Mouse (Mus musculus): Measurements from ENCODE around the gene Megf11. TPM values are rescaled to one million over a fixed set of nuclear protein-coding genes. Genes with fewer than 3 reads are reported as not detected.

Megf11 gene
- total and polyA plus RNA-seq, 3 experiments = 0.08 to 0.93 TPM; not detected in 1

DNA sequence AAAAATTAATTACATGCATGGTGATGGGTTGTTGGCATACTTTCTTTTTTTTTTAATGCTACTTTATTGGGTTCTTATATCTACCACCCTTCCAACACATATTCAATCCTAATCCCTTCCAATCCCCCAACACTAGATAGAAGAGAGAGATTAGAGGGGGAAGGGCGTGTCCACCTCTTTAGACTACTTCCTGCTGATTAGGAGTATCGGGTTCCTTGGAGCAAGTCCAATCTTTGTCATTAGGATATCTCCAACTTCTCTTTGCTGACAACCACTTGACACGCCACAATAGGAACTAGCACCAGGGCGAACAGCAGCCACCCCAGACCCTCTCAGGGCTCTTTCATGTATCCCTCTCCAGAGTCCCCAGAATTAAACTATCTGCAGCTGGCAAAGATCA is 266.3 kb downstream of the Megf11 start (continued):
- TF ChIP-seq EP300 (IDR thresholded peaks at IDR 0.05; ENCODE audit: low read depth in 1 of 2, low read length in 2 of 2) (peak; percentile 59 to 72), MAX (IDR thresholded peaks at IDR 0.05; ENCODE audit: low read length) (no peak), CTCF (IDR thresholded peaks at IDR 0.05 in 2 of 3, conservative IDR thresholded peaks at IDR 0.05 in 1 of 3; ENCODE audit: control insufficient read depth in 1 of 3, insufficient read depth in 1 of 3, low read depth in 2 of 3, low read length in 3 of 3, poor library complexity in 1 of 3, severe bottlenecking in 1 of 3) (no peak), E2F4 (IDR thresholded peaks at IDR 0.05; ENCODE audit: borderline replicate concordance, low read depth, low read length) (no peak), USF2 (IDR thresholded peaks at IDR 0.05; ENCODE audit: borderline replicate concordance in 1 of 2, insufficient read depth in 1 of 2, low read depth in 1 of 2, low read length in 2 of 2) (no peak), BHLHE40 (IDR thresholded peaks at IDR 0.05; ENCODE audit: borderline replicate concordance, low read depth, low read length) (no peak), NRF1 (IDR thresholded peaks at IDR 0.05; ENCODE audit: insufficient read depth, low read depth, low read length, poor library complexity, severe bottlenecking) (no peak), RCOR1 (IDR thresholded peaks at IDR 0.05; ENCODE audit: low read depth, low read length) (peak; percentile 73; the same call in 1 of the 2 replicates), MEF2A (IDR thresholded peaks at IDR 0.05; ENCODE audit: extremely low read depth, insufficient replicate concordance, low read depth, low read length, poor library complexity, severe bottlenecking) (no peak), MYB (IDR thresholded peaks at IDR 0.05; ENCODE audit: low read depth, low read length) (no peak), MAFK (IDR thresholded peaks at IDR 0.05; ENCODE audit: borderline replicate concordance, low read depth, low read length) (no peak), GABPA (IDR thresholded peaks at IDR 0.05; ENCODE audit: low read depth, low read length) (no peak)

DNA sequence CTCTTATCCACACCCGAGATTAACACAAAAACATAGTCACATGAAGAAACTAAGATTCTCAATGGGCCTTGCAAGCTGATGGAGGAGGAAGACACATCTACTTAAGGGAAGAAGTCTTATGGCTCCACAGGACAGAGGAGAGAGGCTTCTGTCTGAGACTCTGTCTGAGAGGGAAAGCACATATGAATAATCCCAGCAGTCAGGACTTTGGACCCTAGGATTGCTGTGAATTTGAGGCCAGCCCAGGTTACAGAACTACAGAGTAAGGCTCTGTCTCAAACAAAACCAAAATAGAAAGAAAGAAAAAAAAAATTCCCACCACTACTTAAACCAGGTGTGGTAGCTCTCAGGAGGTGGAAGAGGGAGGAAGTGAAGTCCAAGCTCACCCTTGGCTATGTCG is 266.7 kb downstream of the Megf11 start:
- H3K4me1 ChIP-seq (ENCODE audit: control insufficient read depth in 1 of 2, insufficient read depth in 2 of 2, low read length in 2 of 2) = peaks cover 10 to 27% of the 10 kb centered on the region in 2 experiments
- H3K79me2 ChIP-seq (ENCODE audit: control insufficient read depth, insufficient read depth, low read length, poor library complexity) = no peaks in the 10 kb centered on the region
- 0 out of 2 replicates have a peak, but pooled peaks have one; percentile 15 for TF ChIP-seq NELFE (IDR thresholded peaks at IDR 0.05; ENCODE audit: low read depth, low read length)
- no peak for TF ChIP-seq USF1 (IDR thresholded peaks at IDR 0.05; ENCODE audit: low read depth, low read length)
- 0 out of 2 replicates have a peak, but pooled peaks have one; percentile 27 for TF ChIP-seq SIN3A (IDR thresholded peaks at IDR 0.05; ENCODE audit: low read length)
- H3K27ac ChIP-seq (ENCODE audit: control insufficient read depth, low read depth, low read length) = peak overlapping the region; percentile 27; the same call in 1 of the 2 replicates
- H3K9ac ChIP-seq (ENCODE audit: control insufficient read depth, low read depth, low read length, poor library complexity, severe bottlenecking) = no peak overlapping the region
- peaks cover 0 to 19% of the 10 kb centered on the region in 2 experiments; a peak in 2 of 4 replicates for H3K36me3 ChIP-seq (ENCODE audit: control insufficient read depth in 1 of 2, insufficient read depth in 2 of 2, low read length in 2 of 2)
- no peaks in the 10 kb centered on the region for H3K27me3 ChIP-seq (ENCODE audit: control insufficient read depth in 1 of 2, insufficient read depth in 2 of 2, low read length in 2 of 2)
- no peaks in the 10 kb centered on the region for H3K9me3 ChIP-seq (replicated peaks; ENCODE audit: insufficient read depth, low read length)
- DNase-seq (ENCODE audit: low read depth, low spot score) = no peak
- H3K4me3 ChIP-seq (ENCODE audit: control insufficient read depth in 1 of 2, insufficient read depth in 1 of 2, low read depth in 2 of 2, low read length in 2 of 2) = no peak overlapping the region; a peak in 1 of 4 replicates

DNA sequence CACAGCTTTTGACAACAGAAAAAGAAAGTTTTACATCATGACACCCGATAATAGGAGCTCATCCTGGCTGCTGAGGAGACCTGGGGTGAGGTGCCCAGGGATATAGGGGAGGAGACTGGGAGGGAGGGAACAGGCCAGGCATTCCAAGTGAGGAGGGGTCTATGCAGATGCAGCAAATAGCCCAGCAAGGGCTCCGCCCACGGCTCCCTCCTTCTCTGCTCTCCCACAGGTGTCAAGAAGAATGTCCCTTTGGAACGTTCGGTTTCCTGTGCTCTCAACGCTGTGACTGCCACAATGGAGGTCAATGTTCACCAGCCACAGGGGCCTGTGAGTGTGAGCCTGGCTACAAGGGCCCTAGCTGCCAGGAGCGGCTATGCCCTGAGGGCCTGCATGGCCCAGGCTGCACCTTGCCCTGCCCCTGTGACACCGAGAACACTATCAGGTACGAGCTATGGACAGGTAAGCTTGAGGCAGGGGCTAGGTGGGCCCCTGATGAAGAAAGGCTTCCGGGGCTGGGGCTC is 267.5 kb downstream of the Megf11 start:
- Histone ChIP-seq H3K4me1 (ENCODE audit: control insufficient read depth in 1 of 2, insufficient read depth in 2 of 2, low read length in 2 of 2) (peaks cover 10 to 27% of the 10 kb centered on the region in 2 experiments), H3K27ac (ENCODE audit: control insufficient read depth, low read depth, low read length) (no peak overlapping the region), H3K27me3 (ENCODE audit: control insufficient read depth in 1 of 2, insufficient read depth in 2 of 2, low read length in 2 of 2) (no peaks in the 10 kb centered on the region), H3K9me3 (replicated peaks; ENCODE audit: insufficient read depth, low read length) (no peaks in the 10 kb centered on the region), H3K36me3 (ENCODE audit: control insufficient read depth in 1 of 2, insufficient read depth in 2 of 2, low read length in 2 of 2) (peaks cover 0 to 19% of the 10 kb centered on the region in 2 experiments; a peak in 2 of 4 replicates), H3K4me3 (ENCODE audit: control insufficient read depth in 1 of 2, insufficient read depth in 1 of 2, low read depth in 2 of 2, low read length in 2 of 2) (no peak overlapping the region), H3K79me2 (ENCODE audit: control insufficient read depth, insufficient read depth, low read length, poor library complexity) (no peaks in the 10 kb centered on the region), H3K9ac (ENCODE audit: control insufficient read depth, low read depth, low read length, poor library complexity, severe bottlenecking) (no peak overlapping the region)
- DNase-seq (ENCODE audit: low read depth, low spot score) = no peak
- TF ChIP-seq POLR2A (IDR thresholded peaks at IDR 0.05; ENCODE audit: control insufficient read depth in 1 of 2, insufficient read depth in 1 of 2, low read depth in 1 of 2, low read length in 2 of 2, poor library complexity in 1 of 2) (no peak), USF1 (IDR thresholded peaks at IDR 0.05; ENCODE audit: low read depth, low read length) (no peak), MAZ (IDR thresholded peaks at IDR 0.05; ENCODE audit: low read depth, low read length) (no peak), SIN3A (IDR thresholded peaks at IDR 0.05; ENCODE audit: low read length) (no peak), MXI1 (IDR thresholded peaks at IDR 0.05; ENCODE audit: low read depth, low read length) (no peak), ZKSCAN1 (IDR thresholded peaks at IDR 0.05; ENCODE audit: low read depth, low read length) (no peak), RAD21 (IDR thresholded peaks at IDR 0.05; ENCODE audit: low read depth, low read length) (no peak), POLR2AphosphoS5 (IDR thresholded peaks at IDR 0.05; ENCODE audit: borderline replicate concordance, low read depth, low read length) (no peak), HCFC1 (IDR thresholded peaks at IDR 0.05; ENCODE audit: low read depth, low read length) (no peak)
